Mouse (Mus musculus) hindbrain, embryonic 15.5 days (tissue): ENCODE results near the gene Glis1. TPM values are rescaled to one million over a fixed set of nuclear protein-coding genes. Genes with fewer than 3 reads are reported as not detected.
A peak's percentile ranks its signal among the peaks of the same experiment; 100 is the strongest.

Experiments used
- ATAC-seq: fragments of 200-750 bp; cut with Nextera tagmentation; 2 replicates; pipeline ENCODE4 v1.8.0; 2017; ENCODE audit warnings: low read depth, moderate number of reproducible peaks, moderate TSS enrichment; ENCODE audit not compliant: low FRiP score
- H3K27ac ChIP-seq: fragments of 300-500 bp; sonication (generic); replicated peaks from 2 replicates; pipeline ENCODE4 v1.5.1; 2015; ENCODE audit warnings: mild to moderate bottlenecking, inconsistent platforms
- H3K27me3 ChIP-seq: fragments of 300-500 bp; sonication (generic); 2 replicates; pipeline ENCODE4 v1.6.1; 2015; ENCODE audit warnings: control low read depth, inconsistent platforms
- H3K36me3 ChIP-seq: fragments of 300-500 bp; sonication (generic); 2 replicates; pipeline ENCODE4 v1.6.1; 2015; ENCODE audit warnings: control low read depth, inconsistent platforms
- H3K4me1 ChIP-seq: fragments of 300-500 bp; sonication (generic); replicated peaks from 2 replicates; pipeline ENCODE4 v1.6.1; 2015; ENCODE audit warnings: control low read depth, inconsistent platforms
- H3K4me2 ChIP-seq: fragments of 300-500 bp; sonication (generic); 2 replicates; pipeline ENCODE4 v1.6.1; 2015; ENCODE audit warnings: moderate library complexity, mild to moderate bottlenecking, inconsistent platforms
- H3K4me3 ChIP-seq: fragments of 300-500 bp; sonication (generic); 2 replicates; pipeline ENCODE4 v1.5.1; 2015; ENCODE audit warnings: mild to moderate bottlenecking, inconsistent platforms
- H3K9ac ChIP-seq: fragments of 300-500 bp; sonication (generic); 2 replicates; pipeline ENCODE4 v1.6.1; 2015; ENCODE audit warnings: inconsistent platforms
- H3K9me3 ChIP-seq: fragments of 300-500 bp; sonication (generic); 2 replicates; pipeline ENCODE4 v1.6.1; 2016; ENCODE audit warnings: control low read depth, inconsistent platforms
- WGBS: fragments of 180-500 bp; shearing (Covaris S2); methylation state at CpG from one replicate; pipeline ENCODE4 v1.1.7; 2015; 5-methylcytosine and 5-hydroxymethylcytosine counted together
- polyA plus RNA-seq: library from polyadenylated mRNA; unstranded; fragments of >200 nt; fragmentation: Nextera tagmentation; extraction: Ambion mirVana; gene quantifications from 2 replicates; pipeline ENCODE4 v1.2.1, GENCODE M21; 2015

Glis1 gene
- polyA plus RNA-seq, 1 experiment from 2014 or later, result 4.2 TPM

DNA sequence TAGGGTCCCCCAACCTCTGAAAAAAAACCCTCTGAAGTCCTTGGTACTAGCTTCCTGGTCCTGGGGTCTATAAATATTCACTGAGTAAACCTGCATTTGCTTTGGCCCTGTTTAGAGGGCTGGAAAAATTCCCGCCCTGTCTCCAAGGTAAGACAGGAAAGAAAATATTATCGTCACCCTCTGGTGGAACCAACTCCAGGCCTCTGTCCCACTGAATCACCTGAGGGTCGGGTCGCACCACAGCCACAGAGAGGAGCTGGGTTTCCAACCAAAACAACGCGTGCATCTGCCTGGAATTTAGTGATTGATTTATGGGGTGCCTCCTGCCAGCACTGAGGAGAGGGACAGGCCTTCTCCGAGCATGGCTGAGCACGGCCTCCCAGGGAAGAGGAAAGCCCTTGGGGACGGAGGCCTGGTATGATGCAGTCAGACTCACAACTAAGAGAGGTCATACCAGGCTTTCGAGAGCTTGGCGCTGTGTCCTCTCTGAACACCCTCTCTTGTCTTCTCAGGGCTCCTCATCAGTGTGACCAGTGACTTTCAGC is 89.3 kb downstream of the Glis1 start:
- no peak overlapping the region for H3K27ac ChIP-seq
- H3K27me3 ChIP-seq, result no peaks in the 10 kb centered on the region
- H3K4me1 ChIP-seq, result no peaks in the 10 kb centered on the region
- no peak overlapping the region for H3K9ac ChIP-seq
- 61% methylated on average over 11 of the region's 11 CpGs for WGBS
- H3K4me3 ChIP-seq, result no peak overlapping the region
- no peak for ATAC-seq
- H3K4me2 ChIP-seq, result no peak overlapping the region
- no peaks in the 10 kb centered on the region for H3K9me3 ChIP-seq
- H3K36me3 ChIP-seq, result no peaks in the 10 kb centered on the region

GRCm38 (mm10) chr4:107535126-107535525 is 100.7 kb downstream of the Glis1 start:
- Histone ChIP-seq H3K27me3 (no peaks in the 10 kb centered on the region), H3K9me3 (no peaks in the 10 kb centered on the region), H3K4me2 (no peak overlapping the region), H3K9ac (no peak overlapping the region), H3K36me3 (no peaks in the 10 kb centered on the region), H3K4me3 (no peak overlapping the region), H3K27ac (no peak overlapping the region), H3K4me1 (peaks cover 20% of the 10 kb centered on the region)
- 58% methylated on average over 11 of the region's 11 CpGs for WGBS
- no peak for ATAC-seq

- Histone ChIP-seq H3K4me1 (peaks cover 20% of the 10 kb centered on the region), H3K27me3 (no peaks in the 10 kb centered on the region), H3K36me3 (no peaks in the 10 kb centered on the region), H3K9me3 (no peaks in the 10 kb centered on the region), H3K9ac (no peak overlapping the region), H3K4me3 (no peak overlapping the region), H3K27ac (no peak overlapping the region), H3K4me2 (no peak overlapping the region)
- no peak for ATAC-seq
- whole genome bisulfite sequencing, result 40% methylated on average over 13 of the region's 13 CpGs
Measured at GRCm38 (mm10) chr4:107538116-107538515, 103.7 kb downstream of the Glis1 start.

DNA sequence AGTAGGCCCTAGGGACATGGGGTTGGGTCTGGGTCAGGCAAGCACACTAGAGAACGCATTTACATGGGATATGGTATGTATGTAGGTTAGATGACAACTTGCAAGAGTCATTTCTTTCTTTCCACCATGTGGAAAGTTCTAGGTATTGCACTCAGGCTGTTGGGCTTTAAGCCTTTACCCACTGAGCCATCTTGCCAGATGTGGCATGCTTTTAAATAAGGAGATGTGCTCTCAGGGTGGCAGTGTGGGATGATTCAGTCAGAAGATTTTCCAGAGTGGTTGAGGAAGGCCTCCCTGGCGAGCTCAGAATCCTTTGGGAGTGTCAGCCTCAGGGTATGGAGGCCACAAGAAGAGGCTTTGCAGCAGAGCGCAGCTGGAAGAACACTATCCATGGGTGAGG is 104.2 kb downstream of the Glis1 start:
- WGBS, result 76% methylated on average over 3 of the region's 3 CpGs
- Histone ChIP-seq H3K4me3 (no peak overlapping the region), H3K9me3 (no peaks in the 10 kb centered on the region), H3K27me3 (no peaks in the 10 kb centered on the region), H3K36me3 (no peaks in the 10 kb centered on the region), H3K27ac (no peak overlapping the region), H3K4me2 (no peak overlapping the region), H3K9ac (no peak overlapping the region), H3K4me1 (peaks cover 20% of the 10 kb centered on the region)
- ATAC-seq, result no peak

GRCm38 (mm10) chr4:107539021-107539420 is 104.6 kb downstream of the Glis1 start:
- 79% methylated on average over 3 of the region's 3 CpGs for WGBS
- no peaks in the 10 kb centered on the region for H3K36me3 ChIP-seq
- H3K4me2 ChIP-seq, result no peak overlapping the region
- no peaks in the 10 kb centered on the region for H3K9me3 ChIP-seq
- H3K9ac ChIP-seq, result no peak overlapping the region
- peaks cover 17% of the 10 kb centered on the region for H3K4me1 ChIP-seq
- no peaks in the 10 kb centered on the region for H3K27me3 ChIP-seq
- ATAC-seq, result peak; percentile 21; the same call in 1 of the 2 replicates
- no peak overlapping the region for H3K27ac ChIP-seq
- H3K4me3 ChIP-seq, result no peak overlapping the region

DNA sequence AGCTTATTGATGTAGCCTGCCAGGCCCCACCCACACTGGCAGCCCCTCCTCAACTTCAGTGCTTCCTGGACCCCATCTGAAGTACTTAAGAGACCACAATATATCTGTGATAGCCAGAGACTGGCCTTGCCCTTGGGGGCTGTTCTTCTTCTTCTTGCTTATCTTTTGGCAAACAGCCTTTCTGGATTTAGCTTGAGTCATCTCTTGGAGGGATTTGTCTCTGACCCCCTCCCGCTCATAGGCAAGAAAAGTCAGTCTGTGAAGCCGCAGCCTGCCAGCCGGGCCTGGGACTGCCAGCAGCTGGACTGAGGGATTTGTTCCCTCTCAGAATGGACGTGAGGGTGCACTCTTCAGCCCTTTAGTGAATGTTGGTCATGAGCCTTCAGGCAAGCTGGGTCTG is 107.4 kb downstream of the Glis1 start:
- H3K36me3 ChIP-seq, result no peaks in the 10 kb centered on the region
- 73% methylated on average over 4 of the region's 4 CpGs for WGBS
- no peaks in the 10 kb centered on the region for H3K9me3 ChIP-seq
- H3K4me2 ChIP-seq, result no peak overlapping the region
- H3K4me3 ChIP-seq, result no peak overlapping the region
- peaks cover 15% of the 10 kb centered on the region for H3K4me1 ChIP-seq
- H3K27me3 ChIP-seq, result no peaks in the 10 kb centered on the region
- H3K27ac ChIP-seq, result no peak overlapping the region
- ATAC-seq, result no peak
- no peak overlapping the region for H3K9ac ChIP-seq

GRCm38 (mm10) chr4:107544843-107545242 is 110.5 kb downstream of the Glis1 start:
- H3K4me1 ChIP-seq, result peaks cover 19% of the 10 kb centered on the region; the same call in 1 of the 2 replicates
- H3K4me3 ChIP-seq, result no peak overlapping the region
- no peaks in the 10 kb centered on the region for H3K36me3 ChIP-seq
- WGBS, result 82% methylated on average over 5 of the region's 5 CpGs
- no peaks in the 10 kb centered on the region for H3K9me3 ChIP-seq
- ATAC-seq, result no peak
- no peak overlapping the region for H3K4me2 ChIP-seq
- no peaks in the 10 kb centered on the region for H3K27me3 ChIP-seq
- H3K27ac ChIP-seq, result no peak overlapping the region
- no peak overlapping the region for H3K9ac ChIP-seq

GRCm38 (mm10) chr4:107545726-107546125 is 111.3 kb downstream of the Glis1 start:
- Histone ChIP-seq H3K36me3 (no peaks in the 10 kb centered on the region), H3K27me3 (no peaks in the 10 kb centered on the region), H3K9ac (no peak overlapping the region), H3K4me3 (no peak overlapping the region), H3K9me3 (no peaks in the 10 kb centered on the region), H3K4me1 (peaks cover 19% of the 10 kb centered on the region; the same call in 1 of the 2 replicates), H3K4me2 (no peak overlapping the region), H3K27ac (no peak overlapping the region)
- 71% methylated on average over 1 of the region's 1 CpGs for WGBS
- no peak for ATAC-seq

GRCm38 (mm10) chr4:107546525-107546924 is 112.1 kb downstream of the Glis1 start:
- Histone ChIP-seq H3K9me3 (no peaks in the 10 kb centered on the region), H3K4me3 (no peak overlapping the region), H3K27ac (no peak overlapping the region), H3K9ac (no peak overlapping the region), H3K4me1 (peaks cover 19% of the 10 kb centered on the region; the same call in 1 of the 2 replicates), H3K4me2 (no peak overlapping the region), H3K36me3 (no peaks in the 10 kb centered on the region), H3K27me3 (no peaks in the 10 kb centered on the region)
- peak; percentile 81 for ATAC-seq
- WGBS, result 37% methylated on average over 8 of the region's 8 CpGs

DNA sequence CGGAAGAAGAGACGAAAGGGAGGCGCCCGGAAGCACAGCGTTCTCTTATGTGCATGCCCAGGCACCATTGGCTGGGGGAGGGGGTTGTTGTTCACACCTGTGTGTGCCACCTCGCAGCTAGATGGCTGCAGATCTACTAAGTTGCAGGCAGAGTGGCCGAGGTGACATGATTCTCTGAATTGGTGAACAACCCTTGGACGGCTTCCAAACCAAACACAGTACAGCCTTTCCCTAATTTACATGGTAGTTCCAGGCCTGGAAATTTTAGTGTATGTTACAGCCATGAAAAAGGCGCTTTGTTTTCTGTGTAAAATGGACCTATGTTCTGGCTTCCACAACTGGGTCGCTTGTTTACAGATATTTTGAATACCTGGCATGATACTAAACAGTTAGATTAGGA is 115.7 kb downstream of the Glis1 start:
- H3K4me3 ChIP-seq, result no peak overlapping the region
- WGBS, result 89% methylated on average over 10 of the region's 10 CpGs
- no peak overlapping the region for H3K9ac ChIP-seq
- no peaks in the 10 kb centered on the region for H3K27me3 ChIP-seq
- no peak overlapping the region for H3K4me2 ChIP-seq
- H3K4me1 ChIP-seq, result peaks cover 19% of the 10 kb centered on the region; the same call in 1 of the 2 replicates
- H3K36me3 ChIP-seq, result no peaks in the 10 kb centered on the region
- no peaks in the 10 kb centered on the region for H3K9me3 ChIP-seq
- no peak overlapping the region for H3K27ac ChIP-seq
- no peak for ATAC-seq

GRCm38 (mm10) chr4:107550546-107550945 is 116.2 kb downstream of the Glis1 start:
- Histone ChIP-seq H3K27me3 (no peaks in the 10 kb centered on the region), H3K36me3 (no peaks in the 10 kb centered on the region), H3K4me1 (peaks cover 19% of the 10 kb centered on the region; the same call in 1 of the 2 replicates), H3K27ac (no peak overlapping the region), H3K9me3 (no peaks in the 10 kb centered on the region), H3K9ac (no peak overlapping the region), H3K4me3 (no peak overlapping the region), H3K4me2 (no peak overlapping the region)
- no peak for ATAC-seq
- 81% methylated on average over 3 of the region's 3 CpGs for WGBS

- Histone ChIP-seq H3K4me3 (no peak overlapping the region), H3K27me3 (no peaks in the 10 kb centered on the region), H3K27ac (no peak overlapping the region), H3K9me3 (no peaks in the 10 kb centered on the region), H3K4me2 (no peak overlapping the region), H3K36me3 (no peaks in the 10 kb centered on the region), H3K9ac (no peak overlapping the region), H3K4me1 (0 out of 2 replicates have a peak, but pooled peaks cover 4% of the 10 kb centered on the region)
- no peak for ATAC-seq
- WGBS, result 70% methylated on average over 5 of the region's 5 CpGs
Measured at GRCm38 (mm10) chr4:107552696-107553095, 118.3 kb downstream of the Glis1 start.

- Histone ChIP-seq H3K9me3 (no peaks in the 10 kb centered on the region), H3K9ac (no peak overlapping the region), H3K36me3 (no peaks in the 10 kb centered on the region), H3K27me3 (no peaks in the 10 kb centered on the region), H3K4me1 (no peaks in the 10 kb centered on the region), H3K4me3 (no peak overlapping the region), H3K4me2 (no peak overlapping the region), H3K27ac (no peak overlapping the region)
- 86% methylated on average over 5 of the region's 5 CpGs for WGBS
- no peak for ATAC-seq
Measured at GRCm38 (mm10) chr4:107553774-107554173, 119.4 kb downstream of the Glis1 start.
